Mouse (Mus musculus) cerebellum, adult 9-10 months (tissue): Measurements from ENCODE around the gene Vmn1r24.
"Not testable (repeated sequence)": the region's sequence is repeated elsewhere in the genome, so short reads cannot be mapped to it uniquely, and the experiment has no call there.

ENCODE experiments used
- DNase-seq: peaks from one replicate; pipeline ENCODE4 v3.0.0; 2022

Gene Vmn1r24

GRCm38 (mm10) chr6:57961403-57961802 is at the start of gene Vmn1r24:
Vmn1r24 (minus strand) TSS chr6:57961503.
- DNase-seq, result not testable (repeated sequence)

- DNase-seq, result no peak
Measured at GRCm38 (mm10) chr6:57980710-57981109, 19.4 kb upstream of the Vmn1r24 start, which contains the start of gene Vmn1r25. Vmn1r25 (minus strand) TSS chr6:57980810.

- no peak for DNase-seq
Measured at GRCm38 (mm10) chr6:57926738-57927137, 34.6 kb downstream of the Vmn1r24 start, which contains the start of gene Vmn1r23. Vmn1r23 (minus strand) TSS chr6:57926838.

GRCm38 (mm10) chr6:57907928-57908327 is 53.4 kb downstream of the Vmn1r24 start, which contains the start of gene Vmn1r22:
Vmn1r22 (minus strand) TSS chr6:57908028.
- no peak for DNase-seq
